Mouse (Mus musculus) hindbrain, postnatal 0 days (tissue): ENCODE results near the gene Lrp4. TPM values are rescaled to one million over a fixed set of nuclear protein-coding genes. Genes with fewer than 3 reads are reported as not detected.

Experiments
- ATAC-seq: fragments of 200-750 bp; cut with Nextera tagmentation; 2 replicates; pipeline ENCODE4 v1.8.0; 2017; ENCODE audit warnings: mild to moderate bottlenecking, moderate TSS enrichment, moderate library complexity
- DNase-seq: peaks from one replicate; pipeline ENCODE4 v3.0.0-alpha.2; 2015; ENCODE audit warnings: low spot score
- H3K27ac ChIP-seq: fragments of 300-500 bp; sonication (generic); 2 replicates; pipeline ENCODE4 v1.5.1; 2014; ENCODE audit warnings: mild to moderate bottlenecking
- H3K27me3 ChIP-seq: fragments of 300-500 bp; sonication (generic); 2 replicates; pipeline ENCODE4 v1.6.1; 2014; ENCODE audit warnings: low read length, mixed read lengths; ENCODE audit not compliant: insufficient read depth
- H3K36me3 ChIP-seq: fragments of 300-500 bp; sonication (generic); 2 replicates; pipeline ENCODE4 v1.6.1; 2014; ENCODE audit warnings: low read length, mixed read lengths; ENCODE audit not compliant: insufficient read depth
- H3K4me1 ChIP-seq: fragments of 300-500 bp; sonication (generic); 2 replicates; pipeline ENCODE4 v1.6.1; 2014; ENCODE audit warnings: antibody characterized with exemption, low read length, mixed read lengths; ENCODE audit not compliant: insufficient read depth
- H3K4me2 ChIP-seq: fragments of 300-500 bp; sonication (generic); 2 replicates; pipeline ENCODE4 v1.6.1; 2014; ENCODE audit warnings: low read depth, mild to moderate bottlenecking, low read length, moderate library complexity, mixed read lengths
- H3K4me3 ChIP-seq: fragments of 300-500 bp; sonication (generic); 2 replicates; pipeline ENCODE4 v1.5.1; 2014; ENCODE audit warnings: low read length
- H3K9ac ChIP-seq: fragments of 300-500 bp; sonication (generic); replicated peaks from 2 replicates; pipeline ENCODE4 v1.6.1; 2014; ENCODE audit warnings: mild to moderate bottlenecking, low read length, moderate library complexity, mixed read lengths
- H3K9me3 ChIP-seq: fragments of 300-500 bp; sonication (generic); 2 replicates; pipeline ENCODE4 v1.6.1; 2016; ENCODE audit warnings: low read length, mixed read lengths
- CTCF ChIP-seq: IDR thresholded peaks from 2 replicates; pipeline ENCODE4 v1.5.1; 2016; ENCODE audit warnings: antibody characterized with exemption, control low read depth, low read depth
- WGBS: fragments of 180-500 bp; shearing (Covaris S2); extraction: QIAGEN DNeasy Blood & Tissue Kit; methylation state at CpG from one replicate; pipeline ENCODE4 v1.1.7; 2014; 5-methylcytosine and 5-hydroxymethylcytosine counted together
- polyA plus RNA-seq: library from polyadenylated mRNA; unstranded; fragments of >200 nt; fragmentation: Nextera tagmentation; extraction: Ambion mirVana; gene quantifications from 2 replicates; pipeline ENCODE4 v1.2.1, GENCODE M21; 2015
- total RNA-seq: library from RNA; depleted of rRNA; stranded (reverse); fragments of >200 nt; gene quantifications from 2 replicates; pipeline ENCODE4 v1.2.3, GENCODE M21; 2014

Gene Lrp4
- total and polyA plus RNA-seq, 2 experiments from 2014 or later, result 4.9 to 28.0 TPM

GRCm38 (mm10) chr2:91426321-91426720 is 31.0 kb upstream of the Lrp4 start:
- Histone ChIP-seq H3K4me2 (no peak overlapping the region), H3K9me3 (no peaks in the 10 kb centered on the region), H3K27ac (no peak overlapping the region), H3K4me3 (no peak overlapping the region), H3K27me3 (no peaks in the 10 kb centered on the region), H3K9ac (no peak overlapping the region), H3K4me1 (peaks cover 5% of the 10 kb centered on the region; the same call in 1 of the 2 replicates), H3K36me3 (no peaks in the 10 kb centered on the region; the same call in 1 of the 2 replicates)
- ATAC-seq (no peak), DNase-seq (no peak)
- WGBS, result 96% methylated on average over 1 of the region's 1 CpGs
- TF ChIP-seq CTCF, result no peak

DNA sequence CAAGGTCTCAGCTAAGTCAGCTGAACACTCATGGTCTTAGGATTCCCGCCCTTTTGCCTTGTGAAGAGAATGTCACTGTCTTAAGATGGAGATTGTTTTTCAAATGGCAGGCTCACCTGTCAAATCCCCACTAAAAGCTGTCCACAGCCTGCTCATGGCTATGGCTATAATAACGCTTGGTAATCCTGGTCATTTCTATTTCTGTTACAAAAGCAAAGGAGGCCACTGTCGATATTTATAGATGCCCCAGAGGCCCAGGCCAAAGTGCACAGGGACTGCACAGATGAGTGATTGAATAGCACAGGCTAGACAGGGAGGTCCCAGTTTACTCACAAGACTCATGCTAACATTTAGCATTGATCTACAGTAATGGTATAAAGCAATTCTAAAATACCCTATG is 28.2 kb upstream of the Lrp4 start:
- no peak for TF ChIP-seq CTCF
- H3K9me3 ChIP-seq, result no peaks in the 10 kb centered on the region
- ATAC-seq (no peak), DNase-seq (no peak)
- H3K36me3 ChIP-seq, result no peaks in the 10 kb centered on the region
- peak overlapping the region; percentile 57; the same call in 1 of the 2 replicates for H3K27ac ChIP-seq
- no peaks in the 10 kb centered on the region for H3K27me3 ChIP-seq
- H3K9ac ChIP-seq, result no peak overlapping the region
- H3K4me2 ChIP-seq, result no peak overlapping the region
- H3K4me1 ChIP-seq, result peaks cover 5% of the 10 kb centered on the region; the same call in 1 of the 2 replicates
- 72% methylated on average over 3 of the region's 3 CpGs for WGBS
- H3K4me3 ChIP-seq, result no peak overlapping the region

GRCm38 (mm10) chr2:91429915-91430599 is 27.3 kb upstream of the Lrp4 start:
- 9% methylated on average over 9 of the region's 9 CpGs for WGBS
- ATAC-seq, result peak; percentile 82
- Histone ChIP-seq H3K4me2 (peak overlapping the region; percentile 36), H3K4me1 (peaks cover 5% of the 10 kb centered on the region; the same call in 1 of the 2 replicates), H3K27ac (peak overlapping the region; percentile 57), H3K4me3 (no peak overlapping the region), H3K9ac (no peak overlapping the region), H3K27me3 (no peaks in the 10 kb centered on the region), H3K36me3 (no peaks in the 10 kb centered on the region), H3K9me3 (no peaks in the 10 kb centered on the region)
- peak; percentile 30 for DNase-seq
- no peak for TF ChIP-seq CTCF

DNA sequence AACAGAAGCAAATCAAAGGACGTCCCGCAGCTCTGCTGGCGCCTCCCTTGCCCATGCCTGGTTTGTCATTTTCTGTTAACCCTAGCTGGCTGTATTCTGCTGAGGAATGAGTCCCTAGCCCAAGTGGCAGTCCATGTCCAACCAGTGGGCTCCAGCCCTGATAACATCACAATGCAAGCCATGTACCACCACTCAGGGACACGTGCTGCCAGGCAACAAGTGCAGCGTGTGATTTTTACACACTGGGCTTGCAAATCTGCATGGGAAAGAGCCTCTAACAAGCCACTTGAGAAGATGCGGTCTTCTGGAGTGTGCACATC is 26.8 kb upstream of the Lrp4 start:
- 6% methylated on average over 6 of the region's 6 CpGs for WGBS
- peak overlapping the region; percentile 57 for H3K27ac ChIP-seq
- ATAC-seq (peak; percentile 89), DNase-seq (peak; percentile 64)
- no peaks in the 10 kb centered on the region for H3K27me3 ChIP-seq
- TF ChIP-seq CTCF, result no peak
- H3K36me3 ChIP-seq, result no peaks in the 10 kb centered on the region
- no peaks in the 10 kb centered on the region for H3K9me3 ChIP-seq
- peak overlapping the region; percentile 36 for H3K4me2 ChIP-seq
- H3K4me1 ChIP-seq, result peaks cover 5% of the 10 kb centered on the region; the same call in 1 of the 2 replicates
- no peak overlapping the region for H3K4me3 ChIP-seq
- no peak overlapping the region for H3K9ac ChIP-seq

- Histone ChIP-seq H3K4me3 (no peak overlapping the region), H3K9ac (no peak overlapping the region), H3K4me2 (no peak overlapping the region), H3K36me3 (no peaks in the 10 kb centered on the region), H3K27ac (no peak overlapping the region), H3K27me3 (no peaks in the 10 kb centered on the region), H3K4me1 (0 out of 2 replicates have a peak, but pooled peaks cover 4% of the 10 kb centered on the region), H3K9me3 (no peaks in the 10 kb centered on the region)
- DNase-seq, result no peak
- 76% methylated on average over 8 of the region's 8 CpGs for WGBS
- no peak for TF ChIP-seq CTCF
- no peak for ATAC-seq
Observed at GRCm38 (mm10) chr2:91436713-91437112, 20.6 kb upstream of the Lrp4 start.

- 61% methylated on average over 5 of the region's 5 CpGs for WGBS
- no peak overlapping the region for H3K27ac ChIP-seq
- ATAC-seq (no peak), DNase-seq (no peak)
- no peaks in the 10 kb centered on the region for H3K9me3 ChIP-seq
- no peak overlapping the region for H3K4me2 ChIP-seq
- no peak for TF ChIP-seq CTCF
- H3K4me3 ChIP-seq, result no peak overlapping the region
- no peaks in the 10 kb centered on the region for H3K36me3 ChIP-seq
- H3K4me1 ChIP-seq, result 0 out of 2 replicates have a peak, but pooled peaks cover 4% of the 10 kb centered on the region
- no peaks in the 10 kb centered on the region for H3K27me3 ChIP-seq
- H3K9ac ChIP-seq, result no peak overlapping the region
Observed at GRCm38 (mm10) chr2:91437116-91437815, 20.0 kb upstream of the Lrp4 start.

- WGBS, result 81% methylated on average over 10 of the region's 10 CpGs
- Histone ChIP-seq H3K36me3 (no peaks in the 10 kb centered on the region), H3K9ac (no peak overlapping the region), H3K9me3 (no peaks in the 10 kb centered on the region), H3K4me3 (no peak overlapping the region), H3K27me3 (no peaks in the 10 kb centered on the region), H3K4me2 (no peak overlapping the region), H3K27ac (no peak overlapping the region), H3K4me1 (0 out of 2 replicates have a peak, but pooled peaks cover 4% of the 10 kb centered on the region)
- ATAC-seq (no peak), DNase-seq (no peak)
- no peak for TF ChIP-seq CTCF
Observed at GRCm38 (mm10) chr2:91439271-91439670, 18.0 kb upstream of the Lrp4 start.
